Mouse (Mus musculus) adrenal gland, adult (tissue): ENCODE measurements at regions not wholly inside any gene's neighbourhood (a gene's known extent, or its start where the extent isn't known, plus 50 kb on each side); places are given as distances from the start of the nearest gene placed in this dataset.

ENCODE experiments used
- DNase-seq, 2 experiments: peaks; one replicate each; pipeline ENCODE4 v3.0.0; 2022 to 2023; ENCODE audit warnings: low spot score in 1 of 2; ENCODE audit not compliant: inconsistent age in 2 of 2

DNA sequence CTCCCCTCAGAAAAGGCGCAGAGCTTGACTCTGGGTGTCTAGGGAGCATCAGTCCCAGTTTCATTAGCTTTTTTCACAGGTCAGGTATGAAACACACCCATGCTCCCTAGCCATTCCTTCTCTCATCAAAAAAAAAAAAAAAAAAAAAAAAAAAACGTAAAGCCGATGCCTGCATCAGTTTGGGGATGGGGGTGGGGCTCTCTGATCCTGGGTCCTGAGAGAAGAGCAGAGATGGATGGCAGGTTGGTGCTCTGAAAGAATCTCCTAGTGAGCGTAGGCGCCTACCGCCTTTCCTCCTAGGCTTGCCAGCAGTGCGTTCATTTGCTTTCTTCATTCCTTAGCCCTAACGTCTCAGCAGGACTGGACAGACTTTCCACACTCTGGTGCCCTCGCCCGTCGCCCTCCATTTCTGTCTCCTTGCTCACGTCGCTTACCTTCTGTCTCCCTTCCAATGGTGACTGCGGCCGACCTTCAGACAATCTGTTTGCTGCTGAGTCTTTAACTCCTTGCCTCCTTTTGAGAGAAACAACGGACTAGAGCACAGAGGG lies 267.5 kb downstream of the Agtpbp1 start:
- DNase-seq: no peak

DNA sequence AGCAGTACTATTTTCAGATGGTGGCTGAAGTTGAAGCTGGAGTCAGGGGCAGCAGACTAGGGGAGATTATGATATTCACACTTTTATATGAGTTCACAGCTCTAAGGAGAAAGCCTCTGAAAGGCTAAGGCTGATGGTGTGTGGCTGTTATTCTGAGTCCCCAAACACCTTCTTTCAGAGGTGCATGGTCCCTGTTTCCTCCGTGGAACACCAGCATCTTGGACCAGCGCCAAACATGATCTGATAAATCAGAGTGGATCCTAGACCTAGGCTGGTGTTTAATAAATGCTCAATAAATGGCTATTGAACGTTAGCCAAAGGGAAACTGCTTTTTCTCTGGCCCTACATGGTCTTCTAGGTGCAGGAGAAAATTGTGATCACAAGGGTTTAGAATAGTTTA lies 269.2 kb downstream of the Agtpbp1 start:
- DNase-seq: no peak

DNA sequence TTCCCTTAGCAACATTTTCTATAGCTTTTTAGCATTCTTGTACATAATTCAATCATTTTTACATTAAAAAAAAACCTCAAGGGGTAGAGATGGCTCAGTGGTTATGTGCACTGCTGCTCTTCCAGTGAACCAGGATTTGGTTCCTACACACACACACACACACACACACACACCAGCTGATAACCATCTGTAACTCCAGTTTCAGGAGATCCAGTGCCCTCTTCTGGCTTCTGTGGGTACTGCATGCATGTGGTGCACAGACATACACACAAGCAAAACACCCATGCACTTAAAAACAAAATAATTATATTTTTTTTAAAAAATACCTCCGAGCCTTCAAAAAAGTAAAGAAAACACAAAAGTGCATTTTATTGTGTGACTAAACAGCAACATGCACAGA lies 270.6 kb downstream of the Agtpbp1 start:
- peak in 1 of 2 experiments; percentile 9 for DNase-seq

DNA sequence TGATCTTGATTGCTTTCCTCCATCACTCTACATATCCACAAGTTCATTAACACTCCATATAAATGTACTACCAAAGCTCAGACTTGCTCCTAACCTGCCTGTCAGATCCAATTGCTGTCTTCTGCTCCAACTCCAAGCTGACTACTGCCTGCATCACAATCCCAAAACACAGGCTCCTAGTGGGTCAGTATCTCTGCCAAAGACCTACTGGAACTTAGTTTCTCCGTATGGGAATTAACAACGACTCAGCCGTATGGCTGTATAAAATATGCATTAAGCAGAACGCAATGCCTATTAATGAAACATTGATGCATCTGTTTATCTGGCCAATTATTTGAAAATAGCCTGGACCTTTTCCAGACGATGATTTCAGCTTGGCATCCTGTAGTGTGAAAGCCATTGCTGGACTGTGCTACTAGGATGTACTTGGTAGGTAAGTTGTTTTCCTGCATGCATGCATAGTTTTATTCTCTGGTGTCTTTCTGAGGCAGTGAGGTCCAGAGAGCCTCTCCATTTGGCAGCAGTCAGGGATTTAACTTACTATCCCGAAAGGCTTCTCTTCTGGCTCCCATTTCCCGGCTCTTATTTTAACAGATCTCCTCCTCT lies 271.2 kb downstream of the Agtpbp1 start:
- DNase-seq: no peak

DNA sequence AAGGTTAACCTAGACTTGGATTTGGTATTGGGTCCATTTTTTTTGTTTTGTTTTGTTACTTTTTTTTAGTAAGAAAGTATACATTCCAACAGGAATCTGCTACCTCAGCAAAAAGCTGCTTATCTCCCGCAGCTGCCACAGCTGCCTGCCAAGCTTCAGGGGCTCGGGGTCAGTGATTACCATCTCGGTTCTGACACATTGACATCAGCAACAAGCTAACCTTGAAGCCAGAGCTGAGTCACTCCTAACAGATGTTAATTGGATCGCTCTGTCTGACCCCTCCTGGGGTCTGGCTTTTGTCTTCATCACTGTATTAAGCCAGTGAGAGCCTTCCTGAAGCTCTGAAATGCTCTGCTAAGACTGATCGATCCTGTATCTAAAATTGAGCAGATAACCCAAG lies 292.1 kb downstream of the Agtpbp1 start:
- DNase-seq: peak; percentile 47 to 76

DNA sequence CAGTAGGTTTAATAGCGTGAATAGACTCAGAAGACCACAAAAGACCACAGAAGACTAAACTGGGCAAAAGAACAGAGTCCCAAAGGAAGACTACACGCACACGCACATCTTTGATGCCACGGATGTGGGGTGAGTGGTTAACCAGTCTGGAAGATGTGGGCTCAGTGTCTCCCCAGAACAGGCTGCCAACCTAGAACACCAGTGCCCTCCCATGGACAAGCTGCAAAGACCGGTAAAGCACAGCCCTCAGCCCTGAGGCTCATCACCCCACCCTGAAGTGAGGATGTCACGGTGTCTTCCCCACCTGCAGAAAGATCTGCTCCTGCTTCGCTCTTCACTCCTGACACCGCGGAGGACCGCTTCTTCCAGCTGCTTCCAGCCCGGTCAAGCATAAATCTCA lies 295.9 kb downstream of the Agtpbp1 start:
- no peak for DNase-seq

DNA sequence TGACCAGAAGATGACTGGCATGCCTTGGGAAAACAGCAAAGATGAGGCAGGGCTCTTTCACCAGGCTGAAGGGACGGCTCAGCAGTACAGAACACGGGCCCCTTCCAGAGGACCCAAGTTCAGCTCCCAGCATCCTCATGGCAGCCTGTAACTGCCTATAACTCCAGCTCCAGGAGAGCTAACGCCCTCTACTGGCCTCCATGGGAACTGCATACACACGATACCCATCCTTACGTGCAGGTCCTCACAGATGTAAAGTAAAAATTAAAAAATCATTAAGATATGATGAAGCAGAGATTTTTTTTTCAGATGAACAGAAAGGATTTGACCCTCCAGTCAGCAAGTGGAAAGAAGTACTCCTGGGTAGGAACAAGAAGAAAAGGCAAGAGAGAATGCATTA lies 303.8 kb downstream of the Agtpbp1 start:
- DNase-seq: no peak

DNA sequence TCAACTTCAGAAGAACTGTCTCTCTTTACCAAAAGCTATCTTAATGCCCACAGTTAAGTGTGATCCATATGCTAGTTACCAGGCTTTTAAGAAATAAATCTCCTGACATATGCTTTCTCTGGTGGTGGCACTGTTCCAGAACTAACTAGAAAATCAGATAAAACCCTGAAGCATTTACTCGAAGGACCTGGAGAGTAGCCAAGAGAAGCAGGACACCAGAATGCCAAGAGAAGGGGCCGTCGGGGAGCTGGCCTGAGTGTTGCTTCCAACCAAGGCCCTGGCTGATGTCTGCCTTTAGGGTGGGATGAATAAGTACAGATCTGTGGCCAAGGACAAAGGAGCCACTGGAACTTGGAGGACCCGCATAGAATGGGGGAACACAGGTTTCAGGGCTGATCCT lies 305.9 kb downstream of the Agtpbp1 start:
- DNase-seq: no peak

DNA sequence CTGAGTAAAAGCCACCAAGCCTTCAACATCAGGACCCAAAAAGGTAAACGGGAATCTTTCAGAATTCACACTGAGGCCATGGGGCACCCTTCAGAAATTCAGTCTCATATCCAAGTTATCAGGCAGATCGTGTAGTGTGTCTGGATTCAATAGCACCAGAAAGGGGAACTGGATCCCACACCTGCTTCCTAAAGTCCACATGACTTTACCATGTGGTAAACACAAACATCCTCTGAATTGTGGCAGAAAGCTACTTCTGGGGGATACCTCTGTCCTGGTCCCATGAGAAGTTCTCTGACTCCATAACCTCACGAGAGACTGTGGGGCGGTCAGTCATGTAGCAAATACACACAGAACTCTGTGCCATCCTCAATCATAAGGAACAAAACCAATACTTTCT lies 313.4 kb downstream of the Agtpbp1 start:
- no peak for DNase-seq

DNA sequence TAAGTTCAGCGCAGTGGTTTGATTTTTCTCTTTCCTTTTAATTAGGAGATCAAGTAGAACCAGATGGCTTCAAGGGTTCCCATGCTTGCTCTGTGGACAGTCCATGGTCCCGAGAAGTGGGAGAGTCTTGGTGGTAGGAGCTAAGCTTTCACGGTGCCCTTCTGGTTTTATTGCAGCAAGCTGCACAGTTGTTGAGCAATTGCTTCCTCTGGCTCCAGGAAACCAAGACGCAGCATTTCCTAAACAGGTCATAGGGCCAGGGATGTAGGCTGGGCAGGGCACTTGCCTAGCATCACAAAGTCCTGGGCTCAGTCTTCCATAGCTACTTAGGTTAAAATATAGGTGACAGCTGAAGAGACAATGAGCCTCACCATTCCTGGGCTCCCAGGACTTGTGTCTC lies 318.2 kb downstream of the Agtpbp1 start:
- DNase-seq: no peak

DNA sequence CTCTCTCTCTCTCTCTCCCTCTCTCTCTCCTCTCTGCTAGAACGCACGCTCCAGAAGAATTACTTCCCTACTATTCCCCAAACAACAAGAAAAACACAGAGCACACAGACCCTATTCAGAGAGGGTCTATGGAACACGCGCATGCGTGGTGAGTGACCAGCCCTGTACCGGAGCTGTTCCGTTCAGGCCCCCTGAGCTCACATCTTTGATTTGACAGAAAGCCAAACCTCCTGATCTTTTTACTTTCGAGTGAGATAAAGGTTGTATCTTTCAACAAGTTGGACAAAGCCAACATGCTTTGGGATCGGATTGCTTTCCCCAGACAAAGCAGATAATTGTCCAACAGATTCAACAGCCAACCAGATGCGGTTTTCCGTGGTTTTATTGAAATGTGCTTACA lies 320.9 kb downstream of the Agtpbp1 start:
- DNase-seq: no peak

DNA sequence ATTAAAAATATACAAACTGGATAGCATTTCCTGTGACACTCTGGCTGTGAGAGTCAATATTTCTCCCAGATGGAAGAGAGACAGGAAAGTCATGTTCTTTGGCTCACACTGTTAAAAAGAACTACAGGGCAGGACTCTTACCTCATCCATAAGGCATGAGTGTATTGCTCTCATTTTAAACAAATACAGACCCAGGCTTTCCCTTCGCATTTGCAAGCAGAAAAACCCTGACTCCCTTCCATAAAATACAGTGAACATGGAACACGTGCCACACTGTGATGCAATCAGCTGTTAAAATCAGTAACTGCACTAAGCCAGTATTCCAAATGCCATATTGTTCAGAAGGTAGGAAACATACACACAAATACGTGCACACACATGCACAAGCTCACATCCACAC lies 323.1 kb downstream of the Agtpbp1 start:
- no peak for DNase-seq

DNA sequence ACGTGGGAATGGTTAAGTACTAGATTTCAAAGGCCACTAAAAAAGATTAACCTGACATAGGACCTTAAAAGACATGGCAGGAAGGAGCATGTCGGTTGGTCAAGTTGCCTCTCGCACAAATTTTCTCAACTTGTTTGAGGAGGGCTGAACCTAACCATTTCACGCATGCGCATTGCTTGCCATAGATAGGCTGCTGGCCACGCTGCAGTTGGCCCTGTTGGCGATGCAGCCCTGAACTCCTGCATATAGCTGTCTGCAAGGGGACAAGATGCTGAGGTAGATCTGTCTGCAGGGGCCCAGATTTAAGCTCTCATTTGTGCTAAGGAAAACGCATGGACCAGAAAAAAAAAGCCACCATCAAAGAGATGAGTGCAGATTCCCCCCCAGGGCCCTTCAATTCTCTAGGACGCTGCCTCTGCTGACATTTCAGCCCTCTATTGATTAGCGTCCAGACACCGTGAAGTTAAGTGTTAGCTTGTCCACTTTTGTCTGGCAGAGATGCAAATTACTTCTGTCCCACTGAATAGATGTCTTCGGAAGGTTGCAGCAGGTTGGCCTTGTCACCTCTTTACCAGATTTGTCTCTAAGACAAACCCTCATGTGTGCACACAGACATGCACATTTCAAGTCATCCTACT lies 329.1 kb downstream of the Agtpbp1 start:
- no peak for DNase-seq

DNA sequence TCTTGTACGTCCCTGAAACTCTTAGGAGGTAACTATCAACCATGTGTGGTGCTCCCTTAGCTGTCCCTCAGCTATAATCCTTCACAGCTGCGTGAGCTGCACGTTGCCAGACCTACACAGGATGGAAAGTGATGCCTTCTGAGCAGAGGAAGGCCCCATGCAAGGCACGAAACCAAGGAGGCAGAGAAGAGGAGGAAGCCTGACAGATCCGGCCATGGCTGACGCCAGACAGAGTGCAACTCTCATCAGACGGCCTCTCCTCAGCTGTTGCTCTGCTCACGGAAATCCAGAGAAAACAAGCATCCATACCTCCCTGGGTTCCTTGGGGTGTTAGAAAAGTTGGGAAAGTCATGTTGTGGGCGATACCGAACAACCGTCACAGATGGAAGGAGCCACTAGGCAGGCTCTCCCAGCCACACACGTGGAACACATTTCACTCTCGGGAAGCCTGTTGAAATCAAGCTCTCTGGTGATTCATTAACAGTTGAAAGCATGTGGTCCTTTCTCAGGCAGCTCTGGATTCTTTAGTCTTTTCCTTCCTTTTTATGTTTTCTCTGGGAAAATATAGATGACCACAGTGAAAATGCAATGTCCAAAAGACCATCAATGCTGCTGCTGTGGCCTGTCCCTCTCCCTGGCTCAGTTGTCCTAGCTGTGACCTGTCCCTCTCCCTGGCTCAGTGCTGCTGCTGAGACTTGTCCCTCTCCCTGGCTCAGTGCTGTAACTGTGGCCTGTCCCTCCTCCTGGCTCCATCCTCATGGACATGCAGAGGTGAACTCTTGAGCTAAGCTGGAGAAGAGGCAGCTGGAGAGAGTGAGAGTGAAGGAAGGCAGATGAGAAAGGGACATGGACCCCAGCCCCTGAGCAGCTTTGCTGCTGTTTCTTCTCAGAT lies 331.1 kb downstream of the Agtpbp1 start:
- no peak for DNase-seq

DNA sequence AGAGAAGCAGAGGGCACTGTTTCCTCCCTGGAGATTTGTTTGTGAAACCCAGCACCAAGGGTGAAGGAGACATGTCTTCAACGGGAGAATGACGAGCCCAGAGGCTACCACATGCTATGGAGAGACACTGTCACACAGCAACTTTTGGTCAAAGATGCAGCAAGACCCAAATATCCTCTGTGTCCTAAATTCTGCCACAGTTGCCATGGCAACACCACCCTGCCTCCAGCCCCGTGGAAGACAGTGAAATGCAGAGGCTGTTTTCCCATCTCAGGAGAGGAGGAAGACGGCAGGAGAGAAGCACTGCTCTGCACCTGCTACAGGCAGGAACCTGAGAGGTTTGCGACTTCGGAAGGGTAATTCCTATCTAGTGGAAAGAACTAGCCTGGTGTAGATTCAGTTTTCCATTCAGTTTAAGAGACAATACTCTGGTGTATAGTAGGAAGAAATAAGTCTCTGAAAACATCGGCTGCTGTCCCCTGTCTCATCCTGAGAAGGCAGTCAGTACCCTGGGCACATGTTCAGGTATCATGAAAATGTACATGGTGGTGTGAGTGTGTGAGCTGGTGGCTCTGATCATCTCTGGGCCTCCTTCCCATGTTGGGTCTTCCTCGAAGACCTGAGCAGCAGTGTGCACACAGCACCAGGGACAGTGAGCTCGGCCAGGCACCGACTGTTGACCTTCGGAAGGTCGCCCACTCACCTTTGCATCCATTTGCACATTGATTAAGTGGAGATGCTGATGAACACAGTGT lies 333.6 kb downstream of the Agtpbp1 start:
- DNase-seq: no peak

DNA sequence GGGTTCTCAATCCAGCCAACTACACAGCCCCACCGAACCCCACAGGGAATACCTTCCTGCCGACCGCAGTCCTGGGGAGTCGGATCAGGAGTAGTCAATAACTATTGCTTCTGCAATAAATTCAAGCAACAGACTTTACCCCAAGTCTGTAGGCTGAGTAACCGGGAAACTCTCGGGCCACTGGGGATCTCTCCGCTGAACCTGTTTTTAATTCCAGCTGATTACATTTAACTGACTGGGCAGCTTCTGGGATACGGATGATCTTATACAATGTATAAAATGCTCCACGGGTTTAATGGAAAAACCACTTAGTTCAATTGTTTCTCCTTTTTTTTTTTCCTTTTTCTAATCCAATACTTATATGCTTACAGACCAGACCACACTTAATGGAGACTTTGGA lies 336.6 kb downstream of the Agtpbp1 start:
- no peak for DNase-seq

DNA sequence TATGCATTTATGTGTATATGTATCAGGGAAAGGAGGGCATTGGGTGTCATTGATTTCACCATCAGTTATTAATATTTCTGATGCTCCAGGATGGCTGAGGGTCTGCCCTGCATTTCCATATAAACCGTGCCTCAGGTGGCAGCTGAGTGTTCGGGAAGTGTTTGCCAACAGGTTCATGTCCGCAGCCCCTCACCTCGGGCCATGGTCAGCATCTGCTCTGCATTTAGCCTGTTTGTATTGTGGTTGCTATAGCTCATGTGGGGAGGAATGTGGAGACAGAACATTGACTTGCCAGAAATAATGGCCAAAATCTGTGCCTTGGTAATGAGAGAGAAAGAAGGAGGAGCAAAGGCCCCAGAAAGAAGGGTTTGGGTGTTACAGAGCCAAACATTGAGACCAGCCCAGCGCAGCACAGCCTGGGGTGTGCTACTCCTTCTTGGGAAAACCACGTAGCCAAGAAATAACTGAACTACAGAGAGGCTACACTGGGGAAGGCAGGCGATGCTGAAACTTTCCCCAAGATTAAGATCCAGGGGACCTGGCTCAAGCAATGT lies 338.0 kb downstream of the Agtpbp1 start:
- no peak for DNase-seq

DNA sequence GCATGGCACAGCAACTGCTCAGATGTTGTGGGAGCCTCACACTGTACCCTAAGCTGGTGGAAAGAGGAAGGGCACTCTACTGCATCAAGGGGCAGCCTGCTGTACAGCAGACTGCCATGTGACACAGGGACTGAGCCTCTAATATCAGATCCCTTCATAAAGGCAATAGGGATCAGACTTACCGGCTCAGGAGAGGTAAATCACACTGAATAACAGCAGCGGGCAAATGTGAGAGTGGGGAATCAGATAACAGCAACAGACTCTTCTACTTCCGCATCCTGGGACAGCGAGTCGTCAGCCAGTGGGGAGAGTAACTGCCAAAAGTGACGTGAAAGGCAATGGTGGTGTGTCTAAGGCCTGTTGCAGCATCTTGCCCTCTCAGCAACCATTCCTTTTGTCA lies 339.0 kb downstream of the Agtpbp1 start:
- DNase-seq: no peak

DNA sequence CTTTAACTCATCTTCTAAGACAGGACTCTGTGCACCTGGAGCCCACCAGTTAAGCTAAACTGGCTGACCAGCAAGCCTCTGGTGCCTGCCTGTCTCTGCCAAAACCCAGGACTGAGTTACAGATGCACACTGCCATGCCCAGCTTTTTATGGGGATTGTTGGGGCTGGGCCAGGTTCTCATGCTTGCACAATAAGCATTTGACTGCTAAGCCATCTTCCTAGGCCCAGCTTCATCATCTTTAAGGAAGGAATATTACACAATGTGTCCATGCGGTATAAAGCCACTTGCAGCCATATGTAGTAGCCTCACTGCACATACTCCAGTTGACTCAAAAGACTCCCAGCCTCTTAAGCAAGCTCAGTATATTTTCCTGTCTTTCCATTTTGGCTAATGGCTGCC lies 340.4 kb downstream of the Agtpbp1 start:
- DNase-seq: no peak

DNA sequence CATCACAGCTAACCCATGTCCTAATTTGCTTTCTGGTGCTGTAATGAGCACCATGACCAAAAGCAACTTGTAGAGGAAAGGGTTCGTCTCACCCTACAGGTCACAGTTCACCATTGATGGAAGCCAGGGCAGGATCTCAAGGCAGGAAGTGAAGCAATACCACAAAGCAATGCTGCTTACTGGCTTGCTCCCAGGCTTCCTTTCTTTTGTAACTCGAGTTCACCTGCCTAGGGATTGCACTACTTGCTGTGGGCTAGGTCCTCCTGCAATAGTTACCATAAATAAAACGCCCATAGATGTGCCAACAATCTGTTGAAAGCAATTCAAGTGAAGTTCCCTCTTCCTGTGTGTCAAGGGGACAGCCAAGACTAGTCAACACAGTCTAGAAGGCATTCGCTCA lies 342.4 kb downstream of the Agtpbp1 start:
- DNase-seq: no peak

DNA sequence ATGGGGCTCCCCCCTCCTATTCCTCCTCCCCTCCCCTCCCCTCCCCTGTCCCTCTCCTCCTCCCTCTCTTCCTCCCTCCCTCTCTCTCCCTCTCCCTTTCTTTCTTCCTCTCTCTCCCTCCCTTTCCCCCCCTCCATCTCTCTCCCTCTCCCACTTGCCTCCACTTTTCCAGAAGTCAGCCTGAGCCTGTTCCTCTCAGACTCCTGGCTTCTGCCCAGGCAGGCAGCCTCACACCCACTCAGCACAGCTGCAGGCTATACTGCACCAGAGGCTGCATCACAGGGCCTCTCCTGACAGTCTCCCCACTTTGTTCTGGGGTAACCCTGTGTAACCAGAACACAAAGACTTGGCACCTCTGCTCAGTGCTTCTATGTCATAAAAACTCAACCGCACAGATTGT lies 346.3 kb downstream of the Agtpbp1 start:
- no peak for DNase-seq
